Mouse (Mus musculus): ENCODE measurements around the gene Gzmg.
"Not testable (repeated sequence)": the region's sequence is repeated elsewhere in the genome, so short reads cannot be mapped to it uniquely, and the experiment has no call there.

GRCm38 (mm10) chr14:56159479-56159878 is at the start of gene Gzmg:
- not testable (repeated sequence) for TF ChIP-seq CTCF (conservative IDR thresholded peaks at IDR 0.05; ENCODE audit: low read length); POU5F1 (IDR thresholded peaks at IDR 0.05; ENCODE audit: borderline replicate concordance, low read length); NANOG (IDR thresholded peaks at IDR 0.05; ENCODE audit: borderline replicate concordance, low read length)
